Mouse (Mus musculus): ENCODE data around the gene Coq9.

Coq9 gene

GRCm38 (mm10) chr8:94837662-94838574 lies at the start of gene Coq9, which contains the start of gene Ciapin1:
Gene Coq9 (plus strand): TSS chr8:94838321.
Gene Ciapin1 (minus strand): TSS chr8:94838358.
- DNase-seq (ENCODE audit: low read depth, low spot score) = peak; percentile 96

GRCm38 (mm10) chr8:94789256-94789955 lies 48.7 kb upstream of the Coq9 start:
- no peak for DNase-seq (ENCODE audit: low read depth, low spot score)

- no peak for DNase-seq (ENCODE audit: low read depth, low spot score)
These were observed 43.8 kb upstream of the Coq9 start for GRCm38 (mm10) chr8:94794368-94794767.

GRCm38 (mm10) chr8:94794782-94795181 lies 43.3 kb upstream of the Coq9 start:
- DNase-seq (ENCODE audit: low read depth, low spot score) = no peak

- DNase-seq (ENCODE audit: low read depth, low spot score) = no peak
These were observed 37.7 kb upstream of the Coq9 start for GRCm38 (mm10) chr8:94800278-94800968.

- no peak for DNase-seq (ENCODE audit: low read depth, low spot score)
These were observed 36.6 kb upstream of the Coq9 start for GRCm38 (mm10) chr8:94801293-94802095.

- DNase-seq (ENCODE audit: low read depth, low spot score) = no peak
These were observed 35.7 kb upstream of the Coq9 start for GRCm38 (mm10) chr8:94802375-94802774.

GRCm38 (mm10) chr8:94803551-94803950 lies 34.6 kb upstream of the Coq9 start:
- no peak for DNase-seq (ENCODE audit: low read depth, low spot score)

- no peak for DNase-seq (ENCODE audit: low read depth, low spot score)
These were observed 33.4 kb upstream of the Coq9 start for GRCm38 (mm10) chr8:94804546-94805340.

- no peak for DNase-seq (ENCODE audit: low read depth, low spot score)
These were observed 32.3 kb upstream of the Coq9 start for GRCm38 (mm10) chr8:94805811-94806210.

- DNase-seq (ENCODE audit: low read depth, low spot score) = no peak
These were observed 30.6 kb upstream of the Coq9 start for GRCm38 (mm10) chr8:94807506-94807905.

GRCm38 (mm10) chr8:94808372-94808771 lies 29.7 kb upstream of the Coq9 start:
- no peak for DNase-seq (ENCODE audit: low read depth, low spot score)

- DNase-seq (ENCODE audit: low read depth, low spot score) = no peak
These were observed 28.0 kb upstream of the Coq9 start, which contains the start of gene Ccl17 for GRCm38 (mm10) chr8:94810153-94810552. Gene Ccl17 (plus strand): TSS chr8:94810453.

GRCm38 (mm10) chr8:94810855-94811254 lies 27.3 kb upstream of the Coq9 start:
- DNase-seq (ENCODE audit: low read depth, low spot score) = no peak

GRCm38 (mm10) chr8:94811654-94812053 lies 26.5 kb upstream of the Coq9 start:
- no peak for DNase-seq (ENCODE audit: low read depth, low spot score)

- peak; percentile 73 for DNase-seq (ENCODE audit: low read depth, low spot score)
These were observed 25.4 kb upstream of the Coq9 start for GRCm38 (mm10) chr8:94812645-94813098.

GRCm38 (mm10) chr8:94814556-94814955 lies 23.6 kb upstream of the Coq9 start:
- DNase-seq (ENCODE audit: low read depth, low spot score) = no peak

- no peak for DNase-seq (ENCODE audit: low read depth, low spot score)
These were observed 20.2 kb upstream of the Coq9 start for GRCm38 (mm10) chr8:94817933-94818332.

- DNase-seq (ENCODE audit: low read depth, low spot score) = no peak
These were observed 18.4 kb upstream of the Coq9 start for GRCm38 (mm10) chr8:94819671-94820179.

- no peak for DNase-seq (ENCODE audit: low read depth, low spot score)
These were observed 17.6 kb upstream of the Coq9 start for GRCm38 (mm10) chr8:94820553-94820952.

Measured in WW6 (cell line).